Mouse (Mus musculus) bone marrow macrophage, adult 2 months (primary cell): ENCODE measurements around the gene Cntn4.

ENCODE experiments used
- CTCF ChIP-seq: IDR thresholded peaks from 2 replicates; pipeline ENCODE4 v1.5.1; 2012; ENCODE audit warnings: low read depth, mild to moderate bottlenecking, low read length, moderate library complexity
- POLR2A ChIP-seq: IDR thresholded peaks from 2 replicates; pipeline ENCODE4 v1.6.1; 2012; ENCODE audit warnings: mild to moderate bottlenecking, low read depth, low read length, borderline replicate concordance

- TF ChIP-seq CTCF (no peak), POLR2A (no peak)
These were observed 763.8 kb downstream of the Cntn4 start for GRCm38 (mm10) chr6:106441246-106441645.
